Mouse (Mus musculus) liver, embryonic 14.5 days (tissue): ENCODE results near the gene Hoxd9. TPM values are rescaled to one million over a fixed set of nuclear protein-coding genes. Genes with fewer than 3 reads are reported as not detected.

Experiments
- ATAC-seq: fragments of 200-750 bp; cut with Nextera tagmentation; 2 replicates; pipeline ENCODE4 v1.8.0; 2017; ENCODE audit warnings: moderate number of reproducible peaks, mild to moderate bottlenecking, moderate library complexity; ENCODE audit not compliant: insufficient read depth
- DNase-seq, 3 experiments: peaks; one replicate each; pipeline ENCODE4 v3.0.0-alpha.2; 2012 to 2013; ENCODE audit warnings: low read depth in 3 of 3, low spot score in 3 of 3
- H3K27ac ChIP-seq: fragments of 300-500 bp; sonication (generic); 2 replicates; pipeline ENCODE4 v1.5.1; 2014; ENCODE audit warnings: moderate library complexity, mild to moderate bottlenecking, control low read depth, inconsistent platforms
- H3K27me3 ChIP-seq: fragments of 300-500 bp; sonication (generic); 2 replicates; pipeline ENCODE4 v1.6.1; 2014; ENCODE audit warnings: mild to moderate bottlenecking, low read length, moderate library complexity; ENCODE audit not compliant: control insufficient read depth, insufficient read depth
- H3K36me3 ChIP-seq: fragments of 300-500 bp; sonication (generic); replicated peaks from 2 replicates; pipeline ENCODE4 v1.6.1; 2014; ENCODE audit warnings: low read depth; ENCODE audit not compliant: control insufficient read depth, insufficient read depth
- H3K4me1 ChIP-seq, 2 experiments: fragments of 200-500 bp in 1 of 2; fragments of 300-500 bp in 1 of 2; sonication (generic) in 1 of 2; replicated peaks; 2 replicates each; pipeline ENCODE4 v1.6.1; 2012 to 2014; ENCODE audit warnings: antibody characterized with exemption in 1 of 2, inconsistent platforms in 1 of 2, low read length in 1 of 2; ENCODE audit not compliant: control insufficient read depth in 2 of 2, insufficient read depth in 2 of 2
- H3K4me2 ChIP-seq: fragments of 300-500 bp; sonication (generic); 2 replicates; pipeline ENCODE4 v1.6.1; 2014; ENCODE audit warnings: low read depth, mild to moderate bottlenecking, control low read depth, moderate library complexity
- H3K4me3 ChIP-seq, 2 experiments: fragments of 200-500 bp in 1 of 2; fragments of 300-500 bp in 1 of 2; sonication (generic) in 1 of 2; 2 replicates each; pipeline ENCODE4 v1.5.1; 2012 to 2014; ENCODE audit warnings: low read depth in 2 of 2, low read length in 2 of 2, mild to moderate bottlenecking in 2 of 2, control low read depth in 1 of 2, inconsistent platforms in 1 of 2, moderate library complexity in 1 of 2; ENCODE audit not compliant: insufficient read depth in 1 of 2
- H3K9ac ChIP-seq: fragments of 300-500 bp; sonication (generic); replicated peaks from 2 replicates; pipeline ENCODE4 v1.6.1; 2014; ENCODE audit warnings: mild to moderate bottlenecking, control low read depth, moderate library complexity
- H3K9me3 ChIP-seq: fragments of 300-500 bp; sonication (generic); 2 replicates; pipeline ENCODE4 v1.6.1; 2016; ENCODE audit warnings: low read length, mixed read lengths; ENCODE audit not compliant: control insufficient read depth
- CTCF ChIP-seq: IDR thresholded peaks from 2 replicates; pipeline ENCODE4 v1.5.1; 2016; ENCODE audit warnings: antibody characterized with exemption, low read depth, control low read depth
- EP300 ChIP-seq: IDR thresholded peaks from 2 replicates; pipeline ENCODE4 v1.6.1; 2016; ENCODE audit warnings: antibody characterized with exemption, low read depth
- WGBS: fragments of 180-500 bp; shearing (Covaris S2); extraction: QIAGEN DNeasy Blood & Tissue Kit; methylation state at CpG from one replicate; pipeline ENCODE4 v1.1.7; 2014; ENCODE audit not compliant: insufficient replicate concordance; 5-methylcytosine and 5-hydroxymethylcytosine counted together
- polyA plus RNA-seq, 2 experiments: library from polyadenylated mRNA; depleted of rRNA in 1 of 2; stranded (reverse) in 1 of 2; unstranded in 1 of 2; fragments of >200 nt; fragmentation: Nextera tagmentation in 1 of 2; extraction: Ambion mirVana in 1 of 2; gene quantifications; 2 replicates each; pipeline versions ENCODE4 v1.2.1 to v1.2.3; 2012 to 2014

Gene Hoxd9
- polyA plus RNA-seq, 2 experiments: 0.03 TPM; not detected in 1

DNA sequence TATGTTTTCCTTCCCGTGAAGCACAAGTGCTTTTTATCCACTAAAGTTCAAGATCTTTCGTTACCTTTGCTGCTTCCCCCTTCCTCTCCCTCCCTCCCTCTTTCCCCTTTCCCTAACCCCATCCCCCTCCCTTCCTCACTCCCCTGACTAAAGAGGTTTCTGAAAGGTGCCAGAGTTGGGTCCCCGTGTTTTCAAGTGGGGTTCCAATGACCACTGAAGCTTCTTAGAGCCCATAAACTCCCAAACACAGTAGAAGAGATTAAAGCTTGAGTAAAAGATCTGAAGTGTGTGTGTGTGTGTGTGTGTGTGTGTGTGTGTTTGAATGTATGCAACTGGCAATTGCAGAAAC lies 28.3 kb upstream of the Hoxd9 start:
- no peak overlapping the region for H3K4me2 ChIP-seq
- ATAC-seq (no peak), DNase-seq (no peak)
- TF ChIP-seq CTCF (no peak), EP300 (no peak)
- H3K36me3 ChIP-seq: no peaks in the 10 kb centered on the region
- no peaks in the 10 kb centered on the region for H3K9me3 ChIP-seq
- H3K4me1 ChIP-seq: no peaks in the 10 kb centered on the region
- H3K4me3 ChIP-seq: no peak overlapping the region
- H3K9ac ChIP-seq: no peak overlapping the region
- H3K27ac ChIP-seq: no peak overlapping the region
- 2% methylated on average over 3 of the region's 3 CpGs for WGBS
- H3K27me3 ChIP-seq: peaks cover 96% of the 10 kb centered on the region

DNA sequence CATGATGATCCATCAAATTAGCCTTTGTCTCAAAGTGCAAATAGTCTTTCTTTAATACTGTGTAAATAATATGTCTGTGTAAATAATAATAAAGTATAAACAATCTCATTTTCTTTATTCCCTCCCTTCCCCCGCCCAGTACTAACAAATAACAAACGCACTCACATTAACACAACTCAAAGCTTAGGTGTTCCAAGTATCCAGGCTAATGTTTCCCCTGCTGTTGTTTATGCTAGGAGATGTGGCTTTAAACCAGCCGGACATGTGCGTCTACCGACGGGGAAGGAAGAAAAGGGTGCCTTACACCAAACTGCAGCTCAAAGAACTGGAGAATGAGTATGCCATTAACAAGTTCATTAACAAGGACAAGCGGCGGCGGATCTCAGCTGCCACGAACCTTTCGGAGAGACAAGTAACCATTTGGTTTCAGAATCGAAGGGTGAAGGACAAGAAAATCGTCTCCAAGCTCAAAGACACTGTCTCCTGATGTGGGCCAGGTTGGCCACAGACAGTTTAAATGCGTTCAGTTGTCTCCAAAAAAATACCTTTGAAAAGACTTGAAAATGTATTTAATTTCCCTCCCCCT lies 27.8 kb upstream of the Hoxd9 start:
- no peaks in the 10 kb centered on the region for H3K9me3 ChIP-seq
- no peak for ATAC-seq
- 3% methylated on average over 14 of the region's 14 CpGs for WGBS
- no peak overlapping the region for H3K27ac ChIP-seq
- H3K27me3 ChIP-seq: peaks cover 96% of the 10 kb centered on the region
- no peak for TF ChIP-seq CTCF
- no peak for TF ChIP-seq EP300
- H3K36me3 ChIP-seq: no peaks in the 10 kb centered on the region
- no peaks in the 10 kb centered on the region for H3K4me1 ChIP-seq
- DNase-seq: no peak
- H3K9ac ChIP-seq: no peak overlapping the region
- H3K4me2 ChIP-seq: no peak overlapping the region
- no peak overlapping the region for H3K4me3 ChIP-seq

- ATAC-seq: no peak
- Histone ChIP-seq H3K4me3 (no peak overlapping the region), H3K4me1 (no peaks in the 10 kb centered on the region), H3K27me3 (peaks cover 97% of the 10 kb centered on the region), H3K9ac (no peak overlapping the region), H3K36me3 (no peaks in the 10 kb centered on the region), H3K9me3 (no peaks in the 10 kb centered on the region), H3K4me2 (no peak overlapping the region), H3K27ac (no peak overlapping the region)
- DNase-seq: no peak
- TF ChIP-seq CTCF (no peak), EP300 (no peak)
- WGBS: 5% methylated on average over 3 of the region's 3 CpGs
These were observed 26.8 kb upstream of the Hoxd9 start for GRCm38 (mm10) chr2:74670632-74671188.

GRCm38 (mm10) chr2:74671847-74672246 lies 25.7 kb upstream of the Hoxd9 start:
- Histone ChIP-seq H3K36me3 (no peaks in the 10 kb centered on the region), H3K27ac (no peak overlapping the region), H3K4me3 (no peak overlapping the region), H3K27me3 (peaks cover 99% of the 10 kb centered on the region), H3K4me1 (no peaks in the 10 kb centered on the region), H3K9ac (no peak overlapping the region), H3K9me3 (no peaks in the 10 kb centered on the region), H3K4me2 (no peak overlapping the region)
- TF ChIP-seq EP300: no peak
- TF ChIP-seq CTCF: no peak
- DNase-seq: no peak
- 3% methylated on average over 5 of the region's 5 CpGs for WGBS
- ATAC-seq: no peak

- no peak overlapping the region for H3K9ac ChIP-seq
- DNase-seq (no peak), ATAC-seq (no peak)
- H3K4me1 ChIP-seq: no peaks in the 10 kb centered on the region
- no peak overlapping the region for H3K27ac ChIP-seq
- H3K9me3 ChIP-seq: no peaks in the 10 kb centered on the region
- peak overlapping the region; percentile 42 for H3K4me2 ChIP-seq
- peaks cover 99% of the 10 kb centered on the region for H3K27me3 ChIP-seq
- peak overlapping the region; percentile 19 to 23; a peak in 3 of 4 replicates for H3K4me3 ChIP-seq
- WGBS: 2% methylated on average over 40 of the region's 40 CpGs
- H3K36me3 ChIP-seq: no peaks in the 10 kb centered on the region
- TF ChIP-seq CTCF (peak; percentile 75), EP300 (no peak)
These were observed 24.8 kb upstream of the Hoxd9 start for GRCm38 (mm10) chr2:74672481-74673362.
